Mouse (Mus musculus) liver, embryonic 14.5 days (tissue): ENCODE measurements at regions not wholly inside any gene's neighbourhood (a gene's known extent, or its start where the extent isn't known, plus 50 kb on each side); places are given as distances from the start of the nearest gene placed in this dataset.
"Not testable (repeated sequence)": the region's sequence is repeated elsewhere in the genome, so short reads cannot be mapped to it uniquely, and the experiment has no call there.

ENCODE experiments used
- ATAC-seq: fragments of 200-750 bp; cut with Nextera tagmentation; 2 replicates; pipeline ENCODE4 v1.8.0; 2017; ENCODE audit warnings: moderate number of reproducible peaks, mild to moderate bottlenecking, moderate library complexity; ENCODE audit not compliant: insufficient read depth
- DNase-seq, 3 experiments: peaks; one replicate each; pipeline ENCODE4 v3.0.0-alpha.2; 2012 to 2013; ENCODE audit warnings: low read depth in 3 of 3, low spot score in 3 of 3
- H3K27ac ChIP-seq: fragments of 300-500 bp; sonication (generic); 2 replicates; pipeline ENCODE4 v1.5.1; 2014; ENCODE audit warnings: moderate library complexity, mild to moderate bottlenecking, control low read depth, inconsistent platforms
- H3K27me3 ChIP-seq: fragments of 300-500 bp; sonication (generic); 2 replicates; pipeline ENCODE4 v1.6.1; 2014; ENCODE audit warnings: mild to moderate bottlenecking, low read length, moderate library complexity; ENCODE audit not compliant: control insufficient read depth, insufficient read depth
- H3K36me3 ChIP-seq: fragments of 300-500 bp; sonication (generic); replicated peaks from 2 replicates; pipeline ENCODE4 v1.6.1; 2014; ENCODE audit warnings: low read depth; ENCODE audit not compliant: control insufficient read depth, insufficient read depth
- H3K4me1 ChIP-seq, 2 experiments: fragments of 200-500 bp in 1 of 2; fragments of 300-500 bp in 1 of 2; sonication (generic) in 1 of 2; replicated peaks; 2 replicates each; pipeline ENCODE4 v1.6.1; 2012 to 2014; ENCODE audit warnings: antibody characterized with exemption in 1 of 2, inconsistent platforms in 1 of 2, low read length in 1 of 2; ENCODE audit not compliant: control insufficient read depth in 2 of 2, insufficient read depth in 2 of 2
- H3K4me2 ChIP-seq: fragments of 300-500 bp; sonication (generic); 2 replicates; pipeline ENCODE4 v1.6.1; 2014; ENCODE audit warnings: low read depth, mild to moderate bottlenecking, control low read depth, moderate library complexity
- H3K4me3 ChIP-seq, 2 experiments: fragments of 200-500 bp in 1 of 2; fragments of 300-500 bp in 1 of 2; sonication (generic) in 1 of 2; 2 replicates each; pipeline ENCODE4 v1.5.1; 2012 to 2014; ENCODE audit warnings: low read depth in 2 of 2, low read length in 2 of 2, mild to moderate bottlenecking in 2 of 2, control low read depth in 1 of 2, inconsistent platforms in 1 of 2, moderate library complexity in 1 of 2; ENCODE audit not compliant: insufficient read depth in 1 of 2
- H3K9ac ChIP-seq: fragments of 300-500 bp; sonication (generic); replicated peaks from 2 replicates; pipeline ENCODE4 v1.6.1; 2014; ENCODE audit warnings: mild to moderate bottlenecking, control low read depth, moderate library complexity
- H3K9me3 ChIP-seq: fragments of 300-500 bp; sonication (generic); 2 replicates; pipeline ENCODE4 v1.6.1; 2016; ENCODE audit warnings: low read length, mixed read lengths; ENCODE audit not compliant: control insufficient read depth
- CTCF ChIP-seq: IDR thresholded peaks from 2 replicates; pipeline ENCODE4 v1.5.1; 2016; ENCODE audit warnings: antibody characterized with exemption, low read depth, control low read depth
- EP300 ChIP-seq: IDR thresholded peaks from 2 replicates; pipeline ENCODE4 v1.6.1; 2016; ENCODE audit warnings: antibody characterized with exemption, low read depth
- WGBS: fragments of 180-500 bp; shearing (Covaris S2); extraction: QIAGEN DNeasy Blood & Tissue Kit; methylation state at CpG from one replicate; pipeline ENCODE4 v1.1.7; 2014; ENCODE audit not compliant: insufficient replicate concordance; 5-methylcytosine and 5-hydroxymethylcytosine counted together

DNA sequence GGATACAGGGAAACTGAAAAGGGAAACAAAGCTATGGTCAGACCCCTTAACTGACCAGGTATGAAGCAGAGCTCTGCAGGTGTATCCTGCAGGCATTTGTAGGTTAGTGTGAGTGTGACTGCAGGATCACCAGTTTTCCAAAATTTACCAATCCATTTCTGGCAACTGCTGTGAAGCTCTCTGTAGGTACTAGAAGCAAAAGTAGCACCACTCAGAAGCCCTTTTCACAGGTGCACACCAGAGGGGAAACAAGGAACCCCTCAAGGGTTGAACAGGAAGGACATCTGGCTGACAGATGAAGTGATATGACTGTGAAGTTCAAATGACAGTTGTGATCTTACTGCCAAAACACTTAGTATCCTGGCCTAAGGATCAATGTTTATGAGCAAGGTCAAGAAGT is 1065.5 kb downstream of the Adam6a start:
- no peak for ATAC-seq
- Histone ChIP-seq H3K4me3 (no peak overlapping the region), H3K9me3 (no peaks in the 10 kb centered on the region), H3K27me3 (no peaks in the 10 kb centered on the region), H3K4me2 (no peak overlapping the region), H3K27ac (no peak overlapping the region), H3K9ac (no peak overlapping the region), H3K4me1 (no peaks in the 10 kb centered on the region), H3K36me3 (no peaks in the 10 kb centered on the region)
- no peak for DNase-seq
- TF ChIP-seq EP300 (no peak), CTCF (no peak)

DNA sequence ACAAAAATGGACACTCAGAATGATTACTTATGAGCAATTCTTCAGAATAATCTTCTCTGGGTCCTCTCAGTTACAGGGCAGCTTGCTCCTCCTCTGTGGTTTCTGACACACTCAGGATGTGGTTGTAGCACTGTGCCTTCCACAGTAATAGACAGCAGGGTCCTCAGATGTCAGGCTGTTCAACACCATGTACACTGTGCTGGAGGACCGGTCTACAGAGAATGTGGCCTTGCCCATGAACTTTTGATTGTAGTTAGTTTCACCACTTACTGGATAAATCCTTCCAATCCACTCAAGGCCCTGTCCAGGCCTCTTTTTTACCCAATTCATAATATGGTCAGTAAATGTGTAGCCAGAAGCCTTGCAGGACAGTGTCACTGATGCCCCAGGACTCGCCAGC is 1068.4 kb downstream of the Adam6a start:
- H3K9ac ChIP-seq = no peak overlapping the region
- H3K4me3 ChIP-seq = no peak overlapping the region
- H3K27me3 ChIP-seq = no peaks in the 10 kb centered on the region
- WGBS = 33% methylated on average over 2 of the region's 2 CpGs
- ATAC-seq = no peak
- no peak for DNase-seq
- H3K4me1 ChIP-seq = no peaks in the 10 kb centered on the region
- H3K27ac ChIP-seq = no peak overlapping the region
- TF ChIP-seq EP300 (no peak), CTCF (no peak)
- H3K36me3 ChIP-seq = no peaks in the 10 kb centered on the region
- H3K9me3 ChIP-seq = no peaks in the 10 kb centered on the region
- H3K4me2 ChIP-seq = no peak overlapping the region

DNA sequence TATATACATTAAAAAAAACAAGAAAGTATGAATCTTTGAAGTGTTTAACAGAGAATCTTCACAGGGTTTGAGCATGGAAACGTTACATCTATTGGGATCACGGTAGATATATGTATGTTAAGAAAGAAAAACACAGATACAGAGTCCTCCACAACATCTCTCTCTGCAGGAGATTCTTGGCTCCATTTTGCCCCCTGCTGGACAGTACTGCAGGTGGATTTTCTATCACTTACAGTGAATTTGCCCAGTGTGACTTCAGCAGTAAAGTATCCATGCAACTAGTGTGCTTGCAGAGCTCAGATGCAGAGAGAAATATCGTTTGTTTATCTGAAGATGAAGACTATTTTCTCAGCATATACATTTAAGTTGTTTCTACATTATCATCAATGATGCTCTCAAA is 1071.5 kb downstream of the Adam6a start:
- H3K4me3 ChIP-seq = no peak overlapping the region
- no peak overlapping the region for H3K27ac ChIP-seq
- no peaks in the 10 kb centered on the region for H3K9me3 ChIP-seq
- H3K9ac ChIP-seq = no peak overlapping the region
- WGBS = 35% methylated on average over 3 of the region's 3 CpGs
- no peaks in the 10 kb centered on the region for H3K27me3 ChIP-seq
- TF ChIP-seq EP300 = no peak
- H3K4me2 ChIP-seq = no peak overlapping the region
- no peaks in the 10 kb centered on the region for H3K4me1 ChIP-seq
- no peaks in the 10 kb centered on the region for H3K36me3 ChIP-seq
- no peak for ATAC-seq
- no peak for DNase-seq

DNA sequence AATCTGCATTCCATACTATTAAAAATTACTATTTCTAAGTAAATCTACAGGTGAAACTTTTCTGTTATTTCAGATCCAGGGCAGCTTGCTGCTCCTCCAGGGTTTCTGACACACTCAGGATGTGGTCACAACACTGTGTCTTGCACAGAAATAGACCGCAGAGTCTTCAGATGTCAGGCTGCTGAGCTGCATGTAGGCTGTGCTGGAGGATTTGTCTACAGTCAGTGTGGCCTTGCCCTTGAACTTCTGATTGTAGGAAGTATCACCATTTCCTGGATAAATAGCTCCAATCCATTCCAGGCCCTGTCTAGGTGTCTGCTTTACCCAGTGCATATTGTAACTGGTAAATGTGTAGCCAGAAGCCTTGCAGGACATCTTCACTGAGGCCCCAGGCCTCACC is 1072.0 kb downstream of the Adam6a start:
- H3K9me3 ChIP-seq = no peaks in the 10 kb centered on the region
- H3K4me3 ChIP-seq = no peak overlapping the region
- 50% methylated on average over 1 of the region's 1 CpGs for WGBS
- no peak overlapping the region for H3K27ac ChIP-seq
- H3K36me3 ChIP-seq = no peaks in the 10 kb centered on the region
- H3K4me2 ChIP-seq = no peak overlapping the region
- H3K27me3 ChIP-seq = no peaks in the 10 kb centered on the region
- no peak overlapping the region for H3K9ac ChIP-seq
- no peak for ATAC-seq
- TF ChIP-seq EP300 (no peak), CTCF (no peak)
- no peak for DNase-seq
- no peaks in the 10 kb centered on the region for H3K4me1 ChIP-seq

DNA sequence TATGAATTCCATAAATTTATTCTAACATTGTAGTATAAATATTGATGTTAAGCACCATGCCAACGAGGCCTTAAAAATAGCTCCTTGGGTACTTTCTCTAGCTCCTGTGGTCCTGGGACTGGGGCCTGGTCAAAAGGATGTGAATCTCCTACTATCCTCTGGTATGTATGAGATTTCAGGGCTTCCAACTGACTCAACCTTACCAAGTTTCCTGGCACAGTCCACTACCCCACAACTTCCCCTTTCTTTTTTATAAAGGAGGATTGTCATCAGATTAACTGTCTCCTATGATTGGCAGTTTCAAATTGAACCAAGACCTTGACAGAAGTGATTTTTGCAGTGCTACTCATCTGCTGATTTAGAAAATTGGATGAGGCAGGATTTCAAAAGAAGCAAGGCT is 1097.4 kb downstream of the Adam6a start:
- Histone ChIP-seq H3K9ac (no peak overlapping the region), H3K4me1 (no peaks in the 10 kb centered on the region), H3K36me3 (no peaks in the 10 kb centered on the region), H3K9me3 (no peaks in the 10 kb centered on the region), H3K4me3 (no peak overlapping the region), H3K27me3 (no peaks in the 10 kb centered on the region), H3K4me2 (no peak overlapping the region), H3K27ac (no peak overlapping the region)
- WGBS = 48% methylated on average over 1 of the region's 1 CpGs
- DNase-seq = no peak
- ATAC-seq = no peak
- TF ChIP-seq CTCF (no peak), EP300 (no peak)

DNA sequence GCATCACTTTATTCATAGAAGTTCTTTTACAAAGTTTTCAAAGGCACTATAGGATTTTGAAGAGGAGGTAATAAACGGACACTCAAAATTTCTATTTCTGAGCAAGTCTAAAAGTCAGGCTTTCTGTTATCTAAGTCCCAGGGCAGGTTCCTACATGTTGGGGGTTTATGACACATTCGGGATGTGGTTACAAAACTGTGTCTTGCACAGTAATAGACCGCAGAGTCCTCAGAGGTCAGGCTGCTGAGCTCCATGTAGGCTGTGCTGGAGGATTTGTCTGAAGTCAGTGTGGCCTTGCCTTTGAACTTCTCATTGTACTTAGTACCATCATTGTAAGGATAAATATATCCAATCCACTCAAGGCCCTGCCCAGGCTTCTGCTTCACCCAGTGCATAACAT is 1102.7 kb downstream of the Adam6a start:
- WGBS = 54% methylated on average over 3 of the region's 3 CpGs
- H3K27ac ChIP-seq = no peak overlapping the region
- H3K4me2 ChIP-seq = no peak overlapping the region
- no peaks in the 10 kb centered on the region for H3K4me1 ChIP-seq
- no peaks in the 10 kb centered on the region for H3K9me3 ChIP-seq
- no peak overlapping the region for H3K9ac ChIP-seq
- TF ChIP-seq EP300 = no peak
- no peak for TF ChIP-seq CTCF
- no peaks in the 10 kb centered on the region for H3K27me3 ChIP-seq
- no peaks in the 10 kb centered on the region for H3K36me3 ChIP-seq
- no peak for ATAC-seq
- DNase-seq = no peak
- H3K4me3 ChIP-seq = no peak overlapping the region

DNA sequence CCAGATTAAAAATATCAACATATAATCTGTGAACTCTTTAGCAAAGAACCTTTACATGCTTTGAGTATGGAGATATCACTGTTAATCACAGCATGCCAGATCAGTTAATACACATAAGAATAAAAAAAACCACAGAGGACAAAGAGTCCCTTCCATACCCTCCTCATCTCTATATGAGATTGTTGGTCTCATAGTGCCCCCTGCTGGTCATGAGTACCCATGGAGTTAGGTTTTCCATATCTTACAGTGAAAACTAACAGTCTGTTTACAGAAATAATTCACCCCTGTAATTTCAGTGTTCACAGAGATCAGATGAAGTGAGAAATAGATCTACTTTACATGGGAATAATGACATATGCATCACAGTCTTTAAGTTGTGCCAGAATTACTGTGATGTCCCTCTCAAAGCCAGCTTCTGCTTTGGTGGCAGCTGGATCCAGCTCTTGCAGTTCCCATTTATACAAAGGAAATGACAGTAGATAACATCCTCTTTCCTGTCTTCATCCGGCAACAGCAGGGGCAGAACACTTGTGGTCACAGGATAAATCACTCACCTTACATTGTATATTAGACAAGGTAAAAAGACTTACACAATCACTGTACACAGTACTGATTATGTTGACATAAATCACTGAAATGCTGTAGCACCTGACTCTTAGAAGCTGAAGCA is 1106.9 kb downstream of the Adam6a start:
- not testable (repeated sequence) for H3K4me2 ChIP-seq, ATAC-seq, H3K4me1 ChIP-seq, H3K9me3 ChIP-seq, H3K9ac ChIP-seq, H3K27me3 ChIP-seq, H3K36me3 ChIP-seq, H3K4me3 ChIP-seq, DNase-seq, H3K27ac ChIP-seq
- 68% methylated on average over 1 of the region's 1 CpGs for WGBS

DNA sequence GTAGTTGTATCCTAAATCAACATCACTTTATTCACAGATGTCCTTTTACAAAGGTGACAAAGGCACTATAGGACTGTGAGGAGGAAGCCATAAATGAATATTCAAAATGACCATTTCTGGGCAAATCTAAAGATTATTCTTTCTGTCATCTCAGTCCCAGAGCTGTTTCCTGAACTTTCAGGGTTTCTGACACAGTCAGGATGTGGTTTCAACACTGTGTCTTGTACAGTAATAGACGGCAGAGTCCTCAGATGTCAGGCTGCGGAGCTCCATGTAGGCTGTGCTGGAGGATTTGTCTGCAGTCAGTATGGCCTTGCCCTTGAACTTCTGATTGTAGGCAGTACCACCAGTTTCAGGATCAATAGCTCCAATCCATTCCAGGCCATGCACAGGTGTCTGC is 1113.4 kb downstream of the Adam6a start:
- H3K4me1 ChIP-seq, H3K27ac ChIP-seq: not testable (repeated sequence)

More for the DNA sequence above, 1113.4 kb downstream of the Adam6a start:
- not testable (repeated sequence) for ATAC-seq, H3K27me3 ChIP-seq, H3K36me3 ChIP-seq, H3K4me2 ChIP-seq, DNase-seq, H3K9me3 ChIP-seq, H3K4me3 ChIP-seq, H3K9ac ChIP-seq
- WGBS = 51% methylated on average over 2 of the region's 2 CpGs
